In the genomic region with DNA sequence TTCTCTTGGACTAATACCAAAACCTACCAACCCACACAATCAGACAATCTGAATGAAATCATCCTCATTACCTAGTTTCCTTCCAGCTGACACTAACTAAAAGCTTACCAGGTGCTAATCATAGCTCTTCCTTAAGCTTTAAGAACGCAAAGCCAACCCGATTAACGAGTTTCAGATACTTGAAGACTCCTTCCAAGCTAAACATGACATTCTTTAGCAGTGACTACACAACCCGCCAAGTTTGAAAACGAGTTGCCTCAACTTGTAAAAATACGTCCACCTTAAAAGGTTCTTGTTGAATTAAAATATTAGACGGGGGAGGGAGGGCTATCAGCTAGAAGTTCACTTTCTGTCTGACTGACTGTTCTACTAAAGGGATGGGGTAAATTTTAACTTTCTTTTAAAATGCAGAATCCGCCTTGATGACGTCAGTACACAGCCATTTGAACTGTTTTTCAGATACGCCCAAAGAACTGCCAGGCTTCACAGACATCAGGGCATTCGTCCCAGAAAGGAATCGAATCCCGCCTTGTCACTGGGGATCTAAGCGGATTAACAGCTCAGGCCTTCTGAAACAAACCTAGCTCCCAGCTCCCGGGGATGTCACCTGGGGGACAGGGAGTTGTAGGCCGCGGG, we compare ENCODE assay signal across 8 mouse cellular contexts. TPM values are rescaled to one million over a fixed set of nuclear protein-coding genes. Genes with fewer than 3 reads are reported as not detected.
DNase-seq lines count a peak whose midpoint lies in the region; ATAC-seq and TF ChIP-seq lines count a peak whose summit lies in the region.

No protein-coding gene starts in this region.

- H3K36me3 ChIP-seq in forebrain, embryonic 16.5 days (ENCODE audit: control insufficient read depth, insufficient read depth) = no peaks in the 10 kb centered on the region
- H3K36me3 ChIP-seq in limb, embryonic 14.5 days (ENCODE audit: control insufficient read depth, insufficient read depth, low read length) = no peaks in the 10 kb centered on the region
- H3K36me3 ChIP-seq in neural tube, embryonic 12.5 days = no peaks in the 10 kb centered on the region

- WGBS in lung, adult 2 months = under 1% methylated on average over 17 of the region's 17 CpGs
- 2% methylated on average over 17 of the region's 17 CpGs for WGBS in forebrain, embryonic 16.5 days
- 3% methylated on average over 17 of the region's 17 CpGs for WGBS in limb, embryonic 14.5 days
- WGBS in neural tube, embryonic 12.5 days = 8% methylated on average over 17 of the region's 17 CpGs

- no peak for TF ChIP-seq CTCF in lung, adult 2 months (IDR thresholded peaks at IDR 0.05; ENCODE audit: insufficient read depth, low read length)

- H3K4me1 ChIP-seq in lung, adult 2 months (ENCODE audit: control insufficient read depth, insufficient read depth, low read length) = peaks cover 5% of the 10 kb centered on the region
- peaks cover 11% of the 10 kb centered on the region for H3K4me1 ChIP-seq in forebrain, embryonic 16.5 days (replicated peaks; ENCODE audit: control insufficient read depth, insufficient read depth, low read length)
- H3K4me1 ChIP-seq in limb, embryonic 14.5 days (ENCODE audit: control insufficient read depth, insufficient read depth, low read length) = 0 out of 2 replicates have a peak, but pooled peaks cover 4% of the 10 kb centered on the region
- no peaks in the 10 kb centered on the region; the same call in 1 of the 2 replicates for H3K4me1 ChIP-seq in neural tube, embryonic 12.5 days

- peak overlapping the region; percentile 76 for H3K4me2 ChIP-seq in forebrain, embryonic 16.5 days (ENCODE audit: low read length)
- peak overlapping the region; percentile 88 for H3K4me2 ChIP-seq in limb, embryonic 14.5 days (replicated peaks; ENCODE audit: low read depth, low read length, severe bottlenecking)
- H3K4me2 ChIP-seq in neural tube, embryonic 12.5 days (replicated peaks) = peak overlapping the region; percentile 90

- intact Hi-C loops in left cerebral cortex, postnatal 36 days (cut with DNase I) = no loop called here

- peak; percentile 24 for ATAC-seq in activated CD4-positive, CD25-positive, alpha-beta regulatory T cell, adult 4 months
- ATAC-seq in forebrain, embryonic 16.5 days = peak; percentile 21
- peak; percentile 20; the same call in 1 of the 2 replicates for ATAC-seq in limb, embryonic 14.5 days (ENCODE audit: low FRiP score, low read depth)
- peak; percentile 34 for ATAC-seq in neural tube, embryonic 12.5 days (ENCODE audit: low FRiP score, low read depth)

- no peak for TF ChIP-seq POLR2A in lung, adult 2 months (IDR thresholded peaks at IDR 0.05; ENCODE audit: borderline replicate concordance, extremely low read depth, low read depth, low read length)
- TF ChIP-seq POLR2A in limb, embryonic 14.5 days (IDR thresholded peaks at IDR 0.05; ENCODE audit: borderline replicate concordance, extremely low read depth, insufficient read depth, insufficient read length) = no peak

- peak overlapping the region; percentile 73 for H3K4me3 ChIP-seq in lung, adult 2 months (replicated peaks; ENCODE audit: extremely low read depth, low read depth, low read length)
- H3K4me3 ChIP-seq in forebrain, embryonic 16.5 days (replicated peaks; ENCODE audit: low read length) = peak overlapping the region; percentile 80
- H3K4me3 ChIP-seq in limb, embryonic 14.5 days (replicated peaks; ENCODE audit: low read length) = peak overlapping the region; percentile 72
- H3K4me3 ChIP-seq in neural tube, embryonic 12.5 days = peak overlapping the region; percentile 71

- no peak overlapping the region for H3K27ac ChIP-seq in forebrain, embryonic 16.5 days (ENCODE audit: low read length)
- 0 out of 2 replicates have a peak overlapping the region, but pooled peaks have one; percentile 43 for H3K27ac ChIP-seq in limb, embryonic 14.5 days (replicated peaks; ENCODE audit: low read depth, low read length)
- no peak overlapping the region for H3K27ac ChIP-seq in neural tube, embryonic 12.5 days

- H3K9me3 ChIP-seq in forebrain, embryonic 16.5 days (ENCODE audit: control insufficient read depth, low read length) = no peaks in the 10 kb centered on the region
- no peaks in the 10 kb centered on the region for H3K9me3 ChIP-seq in limb, embryonic 14.5 days (ENCODE audit: control insufficient read depth, low read length)
- H3K9me3 ChIP-seq in neural tube, embryonic 12.5 days = no peaks in the 10 kb centered on the region

- no peaks in the 10 kb centered on the region for H3K27me3 ChIP-seq in forebrain, embryonic 16.5 days (replicated peaks; ENCODE audit: control insufficient read depth, insufficient read depth, low read length)
- no peaks in the 10 kb centered on the region for H3K27me3 ChIP-seq in limb, embryonic 14.5 days (ENCODE audit: control insufficient read depth, insufficient read depth, low read length)
- no peaks in the 10 kb centered on the region for H3K27me3 ChIP-seq in neural tube, embryonic 12.5 days (replicated peaks)

- DNase-seq in lung, adult 2 months = no peak
- no peak for DNase-seq in lung, postnatal 14 days
- DNase-seq in limb, embryonic 14.5 days (ENCODE audit: low spot score) = peak; percentile 66
- DNase-seq in left cerebral cortex, postnatal 36 days (ENCODE audit: low spot score in 2 of 2) = no peak
- no peak for DNase-seq in thymus, adult 18-20 months

- H3K9ac ChIP-seq in forebrain, embryonic 16.5 days (replicated peaks; ENCODE audit: low read depth, low read length) = peak overlapping the region; percentile 57
- H3K9ac ChIP-seq in limb, embryonic 14.5 days (ENCODE audit: low read depth, low read length, severe bottlenecking) = peak overlapping the region; percentile 70
- peak overlapping the region; percentile 38; the same call in 1 of the 2 replicates for H3K9ac ChIP-seq in neural tube, embryonic 12.5 days

RNA-seq across cellular contexts. Expression of a gene that starts 0.6 kb away (rescaled TPM):
- 0.28 and 0.65 TPM in 2 replicates for polyA plus RNA-seq in lung, adult 2 months (2012; rRNA removed)
- polyA plus RNA-seq in activated CD4-positive, CD25-positive, alpha-beta regulatory T cell, adult 4 months (2017; shearing (Covaris generic)) = 10 to 100 TPM in 1 of 2 experiments, 1 to 10 TPM in 1; 7.2 to 10.2 TPM
- polyA plus RNA-seq in forebrain, embryonic 16.5 days (2015; fragmentation: Nextera tagmentation; extraction: Ambion mirVana) = 5.0 and 5.9 TPM in 2 replicates
- polyA plus RNA-seq in limb, embryonic 14.5 days (2012; rRNA removed) = 4.5 and 7.3 TPM in 2 replicates
- 10.5 and 12.4 TPM in 2 replicates for polyA plus RNA-seq in limb, embryonic 14.5 days (2014; fragmentation: Nextera tagmentation; extraction: Ambion mirVana)
- polyA plus RNA-seq in neural tube, embryonic 12.5 days (2016; fragmentation: Nextera tagmentation; extraction: Ambion mirVana) = 5.8 and 6.5 TPM in 2 replicates
- 1 to 10 TPM; 3.8 to 4.1 TPM for total RNA-seq in left cerebral cortex, postnatal 36 days (2021)
